Mouse (Mus musculus) embryonic facial prominence, embryonic 12.5 days (tissue): ENCODE results near the gene Atp6v1g2. TPM values are rescaled to one million over a fixed set of nuclear protein-coding genes. Genes with fewer than 3 reads are reported as not detected.
A peak's percentile ranks its signal among the peaks of the same experiment; 100 is the strongest.

Source experiments
- ATAC-seq: fragments of 200-750 bp; cut with Nextera tagmentation; 2 replicates; pipeline ENCODE4 v1.8.0; 2017; ENCODE audit not compliant: insufficient number of reproducible peaks, insufficient read depth, low FRiP score, low TSS enrichment
- H3K27ac ChIP-seq: fragments of 300-500 bp; sonication (generic); 2 replicates; pipeline ENCODE4 v1.5.1; 2016; ENCODE audit warnings: mild to moderate bottlenecking
- H3K27me3 ChIP-seq: fragments of 300-500 bp; sonication (generic); 2 replicates; pipeline ENCODE4 v1.6.1; 2016; ENCODE audit warnings: mild to moderate bottlenecking, moderate library complexity
- H3K36me3 ChIP-seq: fragments of 300-500 bp; sonication (generic); 2 replicates; pipeline ENCODE4 v1.6.1; 2016; ENCODE audit warnings: mild to moderate bottlenecking
- H3K4me1 ChIP-seq: fragments of 300-500 bp; sonication (generic); 2 replicates; pipeline ENCODE4 v1.6.1; 2016
- H3K4me2 ChIP-seq: fragments of 300-500 bp; sonication (generic); replicated peaks from 2 replicates; pipeline ENCODE4 v1.6.1; 2016; ENCODE audit warnings: mild to moderate bottlenecking, moderate library complexity
- H3K4me3 ChIP-seq: fragments of 300-500 bp; sonication (generic); 2 replicates; pipeline ENCODE4 v1.5.1; 2016; ENCODE audit warnings: mild to moderate bottlenecking
- H3K9ac ChIP-seq: fragments of 300-500 bp; sonication (generic); 2 replicates; pipeline ENCODE4 v1.6.1; 2016; ENCODE audit warnings: mild to moderate bottlenecking, moderate library complexity
- H3K9me3 ChIP-seq: fragments of 300-500 bp; sonication (generic); 2 replicates; pipeline ENCODE4 v1.6.1; 2016; ENCODE audit warnings: mild to moderate bottlenecking, moderate library complexity
- WGBS: fragments of 180-500 bp; shearing (Covaris S2); methylation state at CpG from one replicate; pipeline ENCODE4 v1.1.7; 2016; 5-methylcytosine and 5-hydroxymethylcytosine counted together
- polyA plus RNA-seq: library from polyadenylated mRNA; unstranded; fragments of >200 nt; fragmentation: Nextera tagmentation; extraction: Ambion mirVana; gene quantifications from 2 replicates; pipeline ENCODE4 v1.2.1, GENCODE M21; 2016

Gene Atp6v1g2
- polyA plus RNA-seq, 1 experiment from 2014 or later: 4.5 TPM

DNA sequence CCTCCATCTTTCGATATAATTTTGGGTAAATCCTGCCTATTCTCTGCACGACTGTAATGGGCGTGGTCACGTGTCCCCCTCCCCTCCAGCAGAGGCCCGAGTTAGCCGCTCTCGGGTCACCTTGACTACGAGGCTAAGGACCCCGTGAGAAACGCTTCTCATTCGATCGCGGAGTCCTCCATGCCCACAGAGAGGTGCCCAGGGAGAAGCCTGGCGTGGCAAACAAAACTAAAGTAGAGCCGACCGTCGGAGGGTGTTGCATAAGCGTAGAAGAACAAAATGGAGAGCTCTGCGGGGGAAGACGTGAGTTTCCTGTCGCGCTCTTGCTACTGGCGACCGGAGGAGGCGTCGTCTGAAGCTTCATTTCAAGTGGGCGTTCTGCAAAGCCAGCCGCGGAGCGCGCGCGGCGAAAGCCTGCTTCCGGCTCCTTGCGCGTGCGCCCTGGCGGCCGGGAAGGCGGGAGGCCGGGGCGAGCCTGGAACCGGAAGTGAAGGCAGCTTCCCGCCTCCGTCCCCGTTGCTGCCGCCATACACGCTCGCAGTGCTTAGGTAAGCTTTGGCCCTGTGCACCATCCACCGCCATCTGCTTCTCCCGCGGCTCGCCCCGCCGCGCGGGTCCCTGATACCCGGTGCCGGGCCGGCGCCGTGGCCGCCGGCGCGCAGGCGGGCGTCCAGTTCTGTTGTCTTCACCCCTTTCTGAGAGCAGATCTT, 8.0 kb downstream of the Atp6v1g2 start, which contains the start of gene Ddx39b:
Gene Ddx39b, plus strand, starts transcription at position 442 of the 710 bp plus-strand sequence.
- H3K4me1 ChIP-seq: peaks cover 44% of the 10 kb centered on the region
- peak; percentile 84 for ATAC-seq
- no peaks in the 10 kb centered on the region for H3K27me3 ChIP-seq
- peak within 1 kb of the TSS; percentile 93 for H3K4me2 ChIP-seq
- peak within 1 kb of the TSS; percentile 100 for H3K9ac ChIP-seq
- H3K27ac ChIP-seq: peak within 1 kb of the TSS; percentile 99
- H3K9me3 ChIP-seq: no peaks in the 10 kb centered on the region
- H3K36me3 ChIP-seq: peaks cover 35% of the 10 kb centered on the region
- under 1% methylated on average over 69 of the region's 69 CpGs for WGBS
- peak within 1 kb of the TSS; percentile 96 for H3K4me3 ChIP-seq

DNA sequence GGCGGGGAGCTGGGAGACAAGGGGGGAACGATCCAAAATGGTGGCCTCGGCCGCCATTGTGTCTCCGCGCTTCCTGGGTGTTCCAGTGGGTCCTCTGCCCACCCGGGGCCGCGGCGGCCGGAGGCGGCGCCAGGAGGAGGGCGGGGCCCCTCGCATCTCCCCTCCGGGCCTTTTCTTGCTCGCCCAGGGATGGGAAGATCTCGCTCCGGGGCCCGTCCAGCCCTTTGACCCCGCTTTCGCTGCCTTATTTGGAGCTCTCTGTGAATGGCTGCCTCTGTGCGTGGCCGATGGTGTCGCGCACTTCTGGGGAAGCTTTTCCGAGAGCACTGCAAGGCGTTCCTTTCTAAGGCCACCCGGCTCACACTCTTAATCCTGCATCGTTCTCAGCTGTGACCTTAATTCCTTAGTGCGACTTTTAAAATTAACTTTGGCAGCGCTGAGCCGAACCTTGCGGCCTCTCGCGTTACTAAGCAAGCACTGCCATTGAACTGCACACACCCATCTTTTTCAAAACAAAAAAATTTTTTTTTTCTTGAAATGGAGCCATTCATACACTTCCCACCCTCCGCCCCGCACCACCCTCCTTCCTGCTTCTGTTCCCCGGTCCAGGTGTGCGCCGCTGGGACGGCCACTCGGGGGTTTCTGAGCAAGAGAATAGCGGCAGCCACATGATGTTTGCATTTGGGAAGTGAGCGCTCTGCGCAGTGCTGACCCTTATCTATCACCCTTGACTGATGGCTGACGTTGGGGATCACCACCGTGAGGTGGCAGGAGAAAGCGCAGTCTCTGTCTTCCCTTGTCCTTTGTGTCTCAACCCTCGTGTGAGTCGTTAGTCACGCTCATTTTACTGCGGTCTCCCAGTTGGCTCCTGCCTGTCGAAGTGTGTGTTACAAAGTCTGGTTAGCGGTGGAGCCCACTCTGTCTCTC, 8.8 kb downstream of the Atp6v1g2 start:
- Histone ChIP-seq H3K9ac (peak overlapping the region; percentile 100), H3K4me1 (peaks cover 46% of the 10 kb centered on the region), H3K4me3 (peak overlapping the region; percentile 96), H3K9me3 (no peaks in the 10 kb centered on the region), H3K4me2 (peak overlapping the region; percentile 93), H3K27me3 (no peaks in the 10 kb centered on the region), H3K27ac (peak overlapping the region; percentile 99), H3K36me3 (peaks cover 43% of the 10 kb centered on the region)
- peak; percentile 10; the same call in 1 of the 2 replicates for ATAC-seq
- under 1% methylated on average over 55 of the region's 55 CpGs for WGBS

- H3K4me3 ChIP-seq: peak overlapping the region; percentile 96
- H3K4me2 ChIP-seq: peak overlapping the region; percentile 93
- peaks cover 51% of the 10 kb centered on the region for H3K36me3 ChIP-seq
- peak overlapping the region; percentile 100 for H3K9ac ChIP-seq
- H3K4me1 ChIP-seq: peaks cover 46% of the 10 kb centered on the region
- no peaks in the 10 kb centered on the region for H3K27me3 ChIP-seq
- no peak for ATAC-seq
- no peaks in the 10 kb centered on the region for H3K9me3 ChIP-seq
- WGBS: 9% methylated on average over 16 of the region's 16 CpGs
- H3K27ac ChIP-seq: peak overlapping the region; percentile 99
Observed at GRCm38 (mm10) chr17:35243086-35243485, 9.6 kb downstream of the Atp6v1g2 start.

DNA sequence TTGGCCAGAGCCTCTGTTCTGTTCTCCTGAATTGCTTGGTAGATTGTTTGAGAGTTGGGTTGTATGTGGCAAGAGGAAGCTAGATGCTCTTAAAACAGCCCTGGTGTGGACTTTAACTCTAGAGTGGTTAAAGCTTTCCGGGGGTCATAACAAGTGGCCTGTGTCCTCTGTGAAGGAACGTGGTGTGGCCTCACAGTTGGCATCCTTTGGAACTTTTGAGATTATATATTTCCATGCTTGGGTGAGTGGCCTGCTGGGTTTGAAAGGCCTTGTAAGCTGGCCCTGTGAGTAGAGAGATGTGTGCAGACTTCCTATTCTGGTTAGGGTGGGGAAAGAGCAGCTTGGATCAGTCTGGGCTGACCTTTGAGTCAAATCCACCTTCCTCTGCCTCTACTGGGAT, 11.5 kb downstream of the Atp6v1g2 start:
- ATAC-seq: no peak
- H3K36me3 ChIP-seq: peaks cover 70% of the 10 kb centered on the region
- peaks cover 46% of the 10 kb centered on the region for H3K4me1 ChIP-seq
- peak overlapping the region; percentile 93 for H3K4me2 ChIP-seq
- no peaks in the 10 kb centered on the region for H3K9me3 ChIP-seq
- WGBS: 87% methylated on average over 2 of the region's 2 CpGs
- peak overlapping the region; percentile 100 for H3K9ac ChIP-seq
- no peaks in the 10 kb centered on the region for H3K27me3 ChIP-seq
- no peak overlapping the region for H3K27ac ChIP-seq
- H3K4me3 ChIP-seq: peak overlapping the region; percentile 96

DNA sequence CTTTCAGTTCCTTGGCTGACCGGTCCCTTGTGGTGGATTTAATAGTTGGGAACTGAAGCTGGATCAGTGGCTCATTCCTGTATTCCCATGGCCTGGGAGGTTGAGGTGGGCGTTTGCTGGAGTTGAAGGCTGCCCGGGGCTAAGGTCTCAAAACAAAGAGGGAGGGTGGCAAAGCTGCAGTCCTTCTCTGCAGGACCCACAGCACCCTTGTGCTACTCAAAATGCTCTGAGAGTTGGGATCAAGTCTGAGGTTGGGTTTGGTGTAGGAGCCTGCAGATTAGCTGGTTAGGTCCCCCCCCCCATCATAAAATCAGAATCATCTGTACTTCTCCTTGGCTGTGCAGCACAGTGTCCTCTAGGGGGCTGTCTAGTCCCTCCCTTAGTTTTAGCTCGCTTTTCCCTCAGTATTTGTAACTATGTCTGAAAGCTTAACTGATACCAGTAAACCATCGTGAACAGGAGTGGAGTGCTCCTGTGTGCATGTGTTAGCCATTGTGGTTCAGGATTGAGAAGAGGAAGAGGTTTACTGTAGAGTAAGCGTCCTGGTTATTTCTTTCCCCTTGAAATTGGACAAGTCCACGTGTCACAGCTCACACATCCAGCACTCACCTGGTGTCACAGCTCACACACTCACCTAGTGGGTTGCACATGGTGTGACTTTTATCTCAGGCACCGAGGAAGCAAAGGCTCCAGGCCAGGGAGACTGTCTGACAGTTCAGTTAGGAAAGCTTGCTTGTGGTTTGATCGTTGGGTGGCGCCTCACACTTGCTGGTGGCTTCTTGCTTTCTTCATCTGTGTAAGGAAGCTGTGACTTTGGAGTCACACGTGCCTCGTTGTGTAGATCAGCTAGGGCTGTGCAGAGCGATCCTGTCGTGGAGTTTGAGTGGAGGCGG, 12.5 kb downstream of the Atp6v1g2 start:
- H3K27ac ChIP-seq: no peak overlapping the region
- H3K36me3 ChIP-seq: peaks cover 80% of the 10 kb centered on the region
- peaks cover 38% of the 10 kb centered on the region for H3K4me1 ChIP-seq
- WGBS: 81% methylated on average over 15 of the region's 15 CpGs
- H3K9ac ChIP-seq: no peak overlapping the region
- H3K4me2 ChIP-seq: peak overlapping the region; percentile 93; the same call in 1 of the 2 replicates
- H3K9me3 ChIP-seq: no peaks in the 10 kb centered on the region
- no peak for ATAC-seq
- peak overlapping the region; percentile 96; the same call in 1 of the 2 replicates for H3K4me3 ChIP-seq
- no peaks in the 10 kb centered on the region for H3K27me3 ChIP-seq

DNA sequence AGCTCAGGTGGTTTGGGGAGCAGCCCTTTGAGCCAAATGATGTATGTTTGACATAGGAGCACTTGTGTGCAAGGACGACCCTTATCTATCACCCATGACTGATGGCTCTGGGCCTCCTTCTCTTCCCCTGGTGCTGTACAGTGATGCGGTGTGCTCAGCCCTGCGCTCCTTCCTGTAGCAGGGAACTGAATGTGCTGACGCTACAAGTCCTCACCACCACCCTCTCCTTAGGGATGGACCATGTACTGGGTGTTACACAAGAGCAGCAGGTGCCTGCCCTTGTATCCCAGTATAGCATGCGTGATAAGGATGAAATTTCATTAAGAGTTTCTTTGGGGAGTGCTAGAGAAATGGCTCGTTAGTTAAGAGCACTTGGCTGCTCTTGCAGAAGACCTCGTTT, 13.7 kb downstream of the Atp6v1g2 start:
- ATAC-seq: no peak
- H3K9me3 ChIP-seq: no peaks in the 10 kb centered on the region
- peaks cover 89% of the 10 kb centered on the region for H3K36me3 ChIP-seq
- no peak overlapping the region for H3K4me2 ChIP-seq
- H3K27me3 ChIP-seq: no peaks in the 10 kb centered on the region
- H3K9ac ChIP-seq: no peak overlapping the region
- H3K4me1 ChIP-seq: peaks cover 38% of the 10 kb centered on the region
- H3K4me3 ChIP-seq: no peak overlapping the region
- 90% methylated on average over 7 of the region's 7 CpGs for WGBS
- H3K27ac ChIP-seq: 0 out of 2 replicates have a peak overlapping the region, but pooled peaks have one; percentile 11

DNA sequence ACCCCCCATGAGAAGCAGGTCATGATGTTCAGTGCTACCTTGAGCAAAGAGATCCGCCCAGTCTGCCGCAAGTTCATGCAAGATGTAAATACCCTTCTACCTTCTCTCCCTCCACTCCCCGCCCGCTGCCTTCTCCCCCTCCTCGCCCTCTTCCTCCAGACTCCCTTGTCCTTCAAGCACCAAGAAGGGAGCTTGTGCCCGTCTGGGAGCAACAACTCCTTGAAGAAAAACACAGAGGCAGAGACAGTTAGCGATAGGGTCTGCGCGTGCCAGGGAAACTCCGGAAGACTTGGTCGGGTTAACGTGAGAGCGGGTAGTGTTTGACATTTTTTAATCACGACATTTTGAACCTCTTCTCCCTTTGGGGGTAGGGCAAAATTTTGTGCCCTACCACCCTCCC, 15.5 kb downstream of the Atp6v1g2 start:
- Histone ChIP-seq H3K9ac (no peak overlapping the region), H3K4me1 (peaks cover 29% of the 10 kb centered on the region), H3K27ac (no peak overlapping the region), H3K36me3 (peaks cover 98% of the 10 kb centered on the region), H3K4me2 (no peak overlapping the region), H3K4me3 (no peak overlapping the region), H3K27me3 (no peaks in the 10 kb centered on the region), H3K9me3 (no peaks in the 10 kb centered on the region)
- 89% methylated on average over 14 of the region's 14 CpGs for WGBS
- no peak for ATAC-seq

- H3K27me3 ChIP-seq: no peaks in the 10 kb centered on the region
- H3K9ac ChIP-seq: no peak overlapping the region
- H3K4me2 ChIP-seq: no peak overlapping the region
- no peaks in the 10 kb centered on the region for H3K9me3 ChIP-seq
- H3K4me3 ChIP-seq: no peak overlapping the region
- H3K27ac ChIP-seq: no peak overlapping the region
- H3K36me3 ChIP-seq: peaks cover 94% of the 10 kb centered on the region
- peaks cover 23% of the 10 kb centered on the region for H3K4me1 ChIP-seq
- ATAC-seq: no peak
- WGBS: 89% methylated on average over 19 of the region's 19 CpGs
Observed at GRCm38 (mm10) chr17:35249451-35250197, 16.2 kb downstream of the Atp6v1g2 start.

DNA sequence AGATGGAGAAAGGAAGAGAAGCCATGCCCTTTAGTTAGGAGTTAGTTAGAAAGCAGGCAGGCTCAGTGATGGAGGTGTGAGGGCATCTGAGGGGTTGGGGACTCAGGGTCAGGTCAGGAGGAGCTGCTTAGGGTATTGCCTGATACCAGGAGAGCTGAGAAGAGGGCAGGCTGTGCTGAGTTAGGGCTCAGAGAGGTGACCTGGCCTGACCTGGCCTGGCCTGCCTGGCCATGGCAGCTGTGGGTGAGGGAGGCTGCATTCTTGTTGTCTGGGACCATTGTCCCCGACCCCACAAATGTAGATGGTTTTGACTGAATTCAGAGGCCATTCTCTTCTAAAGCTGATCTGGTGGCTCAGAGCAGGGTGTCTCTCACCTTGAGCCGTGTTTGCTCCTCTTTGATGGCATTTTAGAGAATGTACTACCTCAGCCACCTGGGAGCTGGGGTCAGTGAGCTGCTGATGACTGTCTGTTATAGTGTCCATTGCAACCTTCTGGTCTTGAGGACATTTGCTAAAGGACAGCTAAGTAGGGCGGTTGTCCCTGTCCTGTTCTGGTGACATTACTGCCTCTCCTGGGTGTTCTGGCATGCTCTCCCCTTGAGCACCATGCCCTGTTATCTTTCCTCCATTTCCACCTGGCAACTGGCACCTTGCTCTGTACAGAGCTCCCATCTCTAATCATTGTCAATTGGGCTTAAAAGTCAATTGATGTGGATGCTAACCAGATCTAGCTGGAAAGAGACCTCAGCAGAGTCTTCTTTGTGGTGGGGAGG, 17.1 kb downstream of the Atp6v1g2 start:
- peaks cover 13% of the 10 kb centered on the region for H3K4me1 ChIP-seq

DNA sequence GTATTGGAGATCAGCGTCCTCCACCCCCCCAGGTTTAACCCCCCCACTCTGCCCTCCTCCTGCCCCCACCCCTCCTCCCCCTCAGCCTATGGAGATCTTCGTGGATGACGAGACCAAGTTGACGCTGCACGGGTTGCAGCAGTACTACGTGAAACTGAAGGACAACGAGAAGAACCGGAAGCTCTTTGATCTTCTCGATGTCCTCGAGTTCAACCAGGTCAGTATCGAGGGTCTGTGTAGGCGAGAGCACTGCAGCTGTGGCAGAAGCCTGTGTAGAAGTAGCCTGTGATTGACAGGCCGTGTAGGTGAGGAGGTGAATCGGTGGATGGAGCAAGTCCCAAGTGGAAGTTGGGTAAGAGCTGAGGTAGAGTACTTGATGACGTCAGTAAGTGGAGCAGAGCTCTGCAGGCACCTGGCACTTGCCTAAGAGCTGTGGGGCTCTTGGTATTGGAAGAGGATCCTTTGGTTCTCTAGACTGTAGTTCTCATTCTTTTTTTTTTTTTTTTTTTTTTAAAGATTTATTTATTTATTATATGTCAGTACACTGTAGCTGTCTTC, 17.8 kb downstream of the Atp6v1g2 start:
- H3K4me2 ChIP-seq: no peak overlapping the region
- peaks cover 6% of the 10 kb centered on the region for H3K4me1 ChIP-seq
- no peak overlapping the region for H3K9ac ChIP-seq
- H3K27ac ChIP-seq: no peak overlapping the region
- peaks cover 78% of the 10 kb centered on the region for H3K36me3 ChIP-seq
- no peaks in the 10 kb centered on the region for H3K27me3 ChIP-seq
- no peak overlapping the region for H3K4me3 ChIP-seq
- H3K9me3 ChIP-seq: no peaks in the 10 kb centered on the region
- ATAC-seq: no peak
- WGBS: 82% methylated on average over 15 of the region's 15 CpGs

More for the DNA sequence above, 17.1 kb downstream of the Atp6v1g2 start:
- Histone ChIP-seq H3K4me3 (no peak overlapping the region), H3K27me3 (no peaks in the 10 kb centered on the region), H3K27ac (no peak overlapping the region), H3K4me2 (no peak overlapping the region), H3K36me3 (peaks cover 85% of the 10 kb centered on the region), H3K9ac (no peak overlapping the region), H3K9me3 (no peaks in the 10 kb centered on the region)
- ATAC-seq: no peak
- WGBS: 89% methylated on average over 3 of the region's 3 CpGs
